Mouse (Mus musculus) hindbrain, embryonic 13.5 days (tissue): ENCODE measurements around the gene Tcl1b4. TPM values are rescaled to one million over a fixed set of nuclear protein-coding genes. Genes with fewer than 3 reads are reported as not detected.
"Not testable (repeated sequence)": the region's sequence is repeated elsewhere in the genome, so short reads cannot be mapped to it uniquely, and the experiment has no call there.

Experiments used
- ATAC-seq: fragments of 200-750 bp; cut with Nextera tagmentation; 2 replicates; pipeline ENCODE4 v1.8.0; 2017; ENCODE audit warnings: moderate TSS enrichment; ENCODE audit not compliant: low FRiP score
- H3K27ac ChIP-seq: fragments of 300-500 bp; sonication (generic); 2 replicates; pipeline ENCODE4 v1.5.1; 2015; ENCODE audit warnings: inconsistent platforms, mild to moderate bottlenecking, moderate library complexity
- H3K27me3 ChIP-seq: fragments of 300-500 bp; sonication (generic); 2 replicates; pipeline ENCODE4 v1.6.1; 2015; ENCODE audit warnings: mild to moderate bottlenecking, inconsistent platforms
- H3K36me3 ChIP-seq: fragments of 300-500 bp; sonication (generic); 2 replicates; pipeline ENCODE4 v1.6.1; 2015; ENCODE audit warnings: mild to moderate bottlenecking, inconsistent platforms
- H3K4me1 ChIP-seq: fragments of 300-500 bp; sonication (generic); replicated peaks from 2 replicates; pipeline ENCODE4 v1.6.1; 2015; ENCODE audit warnings: inconsistent platforms
- H3K4me2 ChIP-seq: fragments of 300-500 bp; sonication (generic); 2 replicates; pipeline ENCODE4 v1.6.1; 2015; ENCODE audit warnings: inconsistent platforms, mild to moderate bottlenecking, moderate library complexity
- H3K4me3 ChIP-seq: fragments of 300-500 bp; sonication (generic); 2 replicates; pipeline ENCODE4 v1.5.1; 2015; ENCODE audit warnings: mild to moderate bottlenecking, inconsistent platforms
- H3K9ac ChIP-seq: fragments of 300-500 bp; sonication (generic); 2 replicates; pipeline ENCODE4 v1.6.1; 2015; ENCODE audit warnings: mild to moderate bottlenecking, inconsistent platforms
- H3K9me3 ChIP-seq: fragments of 300-500 bp; sonication (generic); 2 replicates; pipeline ENCODE4 v1.6.1; 2016; ENCODE audit warnings: inconsistent platforms
- WGBS: fragments of 180-500 bp; shearing (Covaris S2); methylation state at CpG from one replicate; pipeline ENCODE4 v1.1.7; 2015; 5-methylcytosine and 5-hydroxymethylcytosine counted together
- polyA plus RNA-seq: library from polyadenylated mRNA; unstranded; fragments of >200 nt; fragmentation: Nextera tagmentation; extraction: Ambion mirVana; gene quantifications from 2 replicates; pipeline ENCODE4 v1.2.1, GENCODE M21; 2015

Gene Tcl1b4
- not detected in 2 replicates for polyA plus RNA-seq

GRCm38 (mm10) chr12:105201657-105202056 lies at the start of gene Tcl1b4:
Gene Tcl1b4 (plus strand): TSS chr12:105201957.
- H3K9me3 ChIP-seq, H3K36me3 ChIP-seq, H3K4me1 ChIP-seq, H3K27me3 ChIP-seq, H3K27ac ChIP-seq, H3K4me3 ChIP-seq, H3K4me2 ChIP-seq, ATAC-seq, H3K9ac ChIP-seq: not testable (repeated sequence)
- WGBS: 91% methylated on average over 1 of the region's 1 CpGs

- 83% methylated on average over 4 of the region's 4 CpGs for WGBS
- H3K27me3 ChIP-seq, H3K27ac ChIP-seq, H3K4me3 ChIP-seq, H3K36me3 ChIP-seq, H3K4me2 ChIP-seq, H3K9me3 ChIP-seq, ATAC-seq, H3K9ac ChIP-seq, H3K4me1 ChIP-seq: not testable (repeated sequence)
These were observed 46.5 kb upstream of the Tcl1b4 start for GRCm38 (mm10) chr12:105155286-105155685.

GRCm38 (mm10) chr12:105158842-105159241 lies 42.9 kb upstream of the Tcl1b4 start:
- Histone ChIP-seq H3K4me2 (no peak overlapping the region), H3K27me3 (no peaks in the 10 kb centered on the region), H3K4me3 (no peak overlapping the region), H3K9ac (no peak overlapping the region), H3K36me3 (no peaks in the 10 kb centered on the region), H3K27ac (no peak overlapping the region), H3K4me1 (no peaks in the 10 kb centered on the region), H3K9me3 (no peaks in the 10 kb centered on the region)
- ATAC-seq: no peak
- 84% methylated on average over 6 of the region's 6 CpGs for WGBS

- Histone ChIP-seq H3K27me3 (no peaks in the 10 kb centered on the region), H3K4me1 (no peaks in the 10 kb centered on the region), H3K9me3 (no peaks in the 10 kb centered on the region), H3K27ac (no peak within 1 kb of the TSS), H3K4me3 (no peak within 1 kb of the TSS), H3K36me3 (no peaks in the 10 kb centered on the region), H3K4me2 (no peak within 1 kb of the TSS), H3K9ac (no peak within 1 kb of the TSS)
- no peak for ATAC-seq
- WGBS: 87% methylated on average over 4 of the region's 4 CpGs
These were observed 42.4 kb upstream of the Tcl1b4 start, which contains the start of gene Tcl1b1 for GRCm38 (mm10) chr12:105159390-105159789. Gene Tcl1b1 (plus strand): TSS chr12:105159690.

- WGBS: 85% methylated on average over 3 of the region's 3 CpGs
- H3K27me3 ChIP-seq: no peaks in the 10 kb centered on the region
- no peak for ATAC-seq
- no peak overlapping the region for H3K4me2 ChIP-seq
- H3K9me3 ChIP-seq: no peaks in the 10 kb centered on the region
- no peak overlapping the region for H3K4me3 ChIP-seq
- no peaks in the 10 kb centered on the region for H3K4me1 ChIP-seq
- H3K36me3 ChIP-seq: no peaks in the 10 kb centered on the region
- no peak overlapping the region for H3K27ac ChIP-seq
- H3K9ac ChIP-seq: no peak overlapping the region
These were observed 35.0 kb upstream of the Tcl1b4 start for GRCm38 (mm10) chr12:105166734-105167133.

- 92% methylated on average over 2 of the region's 2 CpGs for WGBS
- Histone ChIP-seq H3K36me3 (no peaks in the 10 kb centered on the region), H3K4me2 (no peak overlapping the region), H3K27ac (no peak overlapping the region), H3K9me3 (no peaks in the 10 kb centered on the region), H3K27me3 (no peaks in the 10 kb centered on the region), H3K4me3 (no peak overlapping the region), H3K4me1 (no peaks in the 10 kb centered on the region), H3K9ac (no peak overlapping the region)
- no peak for ATAC-seq
These were observed 28.4 kb upstream of the Tcl1b4 start for GRCm38 (mm10) chr12:105173366-105173765.

GRCm38 (mm10) chr12:105174318-105174717 lies 27.4 kb upstream of the Tcl1b4 start:
- not testable (repeated sequence) for ATAC-seq, H3K9me3 ChIP-seq, H3K36me3 ChIP-seq, H3K4me1 ChIP-seq, H3K9ac ChIP-seq, H3K4me2 ChIP-seq, H3K27ac ChIP-seq, H3K27me3 ChIP-seq, H3K4me3 ChIP-seq
- WGBS: 31% methylated on average over 2 of the region's 2 CpGs

- H3K9me3 ChIP-seq, ATAC-seq, H3K27ac ChIP-seq, H3K4me3 ChIP-seq, H3K4me1 ChIP-seq, H3K27me3 ChIP-seq, H3K4me2 ChIP-seq, H3K36me3 ChIP-seq, H3K9ac ChIP-seq: not testable (repeated sequence)
- 77% methylated on average over 3 of the region's 3 CpGs for WGBS
These were observed 25.7 kb upstream of the Tcl1b4 start, which contains the start of gene Tcl1b5 for GRCm38 (mm10) chr12:105176044-105176443. Gene Tcl1b5 (plus strand): TSS chr12:105176344.

- not testable (repeated sequence) for H3K36me3 ChIP-seq, H3K27ac ChIP-seq, H3K4me1 ChIP-seq, H3K9me3 ChIP-seq, H3K4me3 ChIP-seq, H3K27me3 ChIP-seq, ATAC-seq, H3K4me2 ChIP-seq, H3K9ac ChIP-seq
- 85% methylated on average over 4 of the region's 4 CpGs for WGBS
These were observed 20.6 kb upstream of the Tcl1b4 start for GRCm38 (mm10) chr12:105181040-105181644.

GRCm38 (mm10) chr12:105188980-105189379 lies 12.8 kb upstream of the Tcl1b4 start:
- H3K9me3 ChIP-seq, H3K4me2 ChIP-seq, H3K27ac ChIP-seq, H3K4me3 ChIP-seq, H3K4me1 ChIP-seq, H3K9ac ChIP-seq, H3K27me3 ChIP-seq, ATAC-seq, H3K36me3 ChIP-seq: not testable (repeated sequence)
- WGBS: 40% methylated on average over 2 of the region's 2 CpGs

GRCm38 (mm10) chr12:105190743-105191142 lies 11.0 kb upstream of the Tcl1b4 start, which contains the start of gene Tcl1b3:
Gene Tcl1b3 (plus strand): TSS chr12:105191043.
- not testable (repeated sequence) for H3K27ac ChIP-seq, H3K9ac ChIP-seq, H3K4me3 ChIP-seq, H3K4me2 ChIP-seq, H3K4me1 ChIP-seq, H3K36me3 ChIP-seq, H3K9me3 ChIP-seq, H3K27me3 ChIP-seq, ATAC-seq
- WGBS: 95% methylated on average over 6 of the region's 6 CpGs

- not testable (repeated sequence) for ATAC-seq
These were observed 1.9 kb upstream of the Tcl1b4 start for GRCm38 (mm10) chr12:105199684-105200497.

GRCm38 (mm10) chr12:105207071-105207470 lies 5.3 kb downstream of the Tcl1b4 start:
- Histone ChIP-seq H3K9ac (no peak overlapping the region), H3K9me3 (no peaks in the 10 kb centered on the region), H3K27ac (no peak overlapping the region), H3K4me1 (no peaks in the 10 kb centered on the region), H3K4me3 (no peak overlapping the region), H3K27me3 (no peaks in the 10 kb centered on the region), H3K36me3 (no peaks in the 10 kb centered on the region), H3K4me2 (no peak overlapping the region)
- 88% methylated on average over 1 of the region's 1 CpGs for WGBS
- no peak for ATAC-seq

More at GRCm38 (mm10) chr12:105199684-105200497, 1.9 kb upstream of the Tcl1b4 start:
- H3K4me1 ChIP-seq, H3K36me3 ChIP-seq, H3K27ac ChIP-seq, H3K9ac ChIP-seq, H3K4me3 ChIP-seq, H3K4me2 ChIP-seq, H3K27me3 ChIP-seq, H3K9me3 ChIP-seq: not testable (repeated sequence)
- WGBS: 19% methylated on average over 7 of the region's 7 CpGs
